7 mouse cellular contexts compared by ENCODE assay signal in genomic region chr16:5049774-5050234, GRCm38 (mm10). TPM values are rescaled to one million over a fixed set of nuclear protein-coding genes. Genes with fewer than 3 reads are reported as not detected.
DNase-seq lines count a peak whose midpoint lies in the region; ATAC-seq lines count a peak whose summit lies in the region.

Gene Glyr1 (minus strand): TSS chr16:5049863.
Gene Ubn1 (plus strand): TSS chr16:5050057.

- peaks cover 16% of the 10 kb centered on the region; the same call in 1 of the 2 replicates for H3K36me3 ChIP-seq in intestine, embryonic 15.5 days
- H3K36me3 ChIP-seq in midbrain, embryonic 10.5 days: peaks cover 55% of the 10 kb centered on the region

- peak; percentile 100 for ATAC-seq in intestine, embryonic 15.5 days

- H3K4me2 ChIP-seq in intestine, embryonic 15.5 days (replicated peaks): peak within 1 kb of the TSS; percentile 83

- H3K4me3 ChIP-seq in intestine, embryonic 15.5 days (replicated peaks): peak within 1 kb of the TSS; percentile 98
- peak within 1 kb of the TSS; percentile 79 for H3K4me3 ChIP-seq in midbrain, embryonic 10.5 days

- peak; percentile 99 for DNase-seq in adrenal gland, adult 2 months
- DNase-seq in embryo, embryonic 11.5 days (ENCODE audit: low read depth, low spot score): peak; percentile 100
- peak; percentile 96 to 99 for DNase-seq in gastrocnemius, postnatal 36 days
- peak; percentile 100 for DNase-seq in left cerebral cortex, postnatal 25 days (ENCODE audit: low spot score in 2 of 2)
- peak; percentile 99 for DNase-seq in midbrain, embryonic 10.5 days (ENCODE audit: low spot score)
- peak; percentile 98 for DNase-seq in right cerebral cortex, postnatal 4 days

- no peaks in the 10 kb centered on the region for H3K9me3 ChIP-seq in intestine, embryonic 15.5 days
- H3K9me3 ChIP-seq in midbrain, embryonic 10.5 days (replicated peaks): no peaks in the 10 kb centered on the region

- no peaks in the 10 kb centered on the region for H3K27me3 ChIP-seq in intestine, embryonic 15.5 days (replicated peaks)
- no peaks in the 10 kb centered on the region for H3K27me3 ChIP-seq in midbrain, embryonic 10.5 days (ENCODE audit: low read depth, poor library complexity, severe bottlenecking)

- intact Hi-C loops in gastrocnemius, postnatal 36 days (cut with DNase I): loop anchor here (5.0 kb wide), 1 partner anchor 92 kb away; no protein-coding TSS in a partner anchor
- intact Hi-C loops in left cerebral cortex, postnatal 25 days (cut with DNase I): loop anchor here (2.0 kb wide), 1 partner anchor 85 kb away; the partner anchor contains the start of gene Anks3

- H3K27ac ChIP-seq in intestine, embryonic 15.5 days: peak within 1 kb of the TSS; percentile 98
- peak within 1 kb of the TSS; percentile 93 for H3K27ac ChIP-seq in midbrain, embryonic 10.5 days (replicated peaks)

- H3K4me1 ChIP-seq in intestine, embryonic 15.5 days (replicated peaks): 0 out of 2 replicates have a peak, but pooled peaks cover 7% of the 10 kb centered on the region
- H3K4me1 ChIP-seq in midbrain, embryonic 10.5 days: peaks cover 28% of the 10 kb centered on the region

- under 1% methylated on average over 54 of the region's 56 CpGs for WGBS in intestine, embryonic 15.5 days
- under 1% methylated on average over 56 of the region's 56 CpGs for WGBS in midbrain, embryonic 10.5 days

- peak within 1 kb of the TSS; percentile 97 for H3K9ac ChIP-seq in intestine, embryonic 15.5 days

RNA-seq across cellular contexts. Expression of gene Glyr1, which starts in this region (rescaled TPM):
- total RNA-seq in adrenal gland, adult 2 months (2021): 10 to 100 TPM; 92.6 to 96.5 TPM
- polyA plus RNA-seq in adrenal gland, adult 2 months (2012; rRNA removed): 51.7 and 71.3 TPM in 2 replicates
- 10 to 100 TPM; 31.5 to 31.9 TPM for total RNA-seq in gastrocnemius, postnatal 36 days (2021)
- 129 and 136 TPM in 2 replicates for polyA plus RNA-seq in intestine, embryonic 15.5 days (2015; fragmentation: Nextera tagmentation; extraction: Ambion mirVana)
- 100 to 1,000 TPM; 145 to 151 TPM for total RNA-seq in left cerebral cortex, postnatal 25 days (2021)
- polyA plus RNA-seq in midbrain, embryonic 10.5 days (2016; fragmentation: Nextera tagmentation; extraction: Ambion mirVana): 211 and 240 TPM in 2 replicates

RNA-seq across cellular contexts. Expression of gene Ubn1, which starts in this region (rescaled TPM):
- total RNA-seq in adrenal gland, adult 2 months (2021): 10 to 100 TPM; 25.2 to 34.0 TPM
- 18.6 and 18.9 TPM in 2 replicates for polyA plus RNA-seq in adrenal gland, adult 2 months (2012; rRNA removed)
- total RNA-seq in gastrocnemius, postnatal 36 days (2021): 10 to 100 TPM; 22.6 to 23.5 TPM
- 15.4 and 17.0 TPM in 2 replicates for polyA plus RNA-seq in intestine, embryonic 15.5 days (2015; fragmentation: Nextera tagmentation; extraction: Ambion mirVana)
- 10 to 100 TPM; 43.3 to 48.2 TPM for total RNA-seq in left cerebral cortex, postnatal 25 days (2021)
- polyA plus RNA-seq in midbrain, embryonic 10.5 days (2016; fragmentation: Nextera tagmentation; extraction: Ambion mirVana): 16.6 and 17.6 TPM in 2 replicates

Comparison
In these comparisons a context has a peak if more than half of its experiments do, and no peak if none do; other contexts are left out.
1. Peak in every context shown above with its lines: DNase-seq, ATAC-seq, H3K4me3 ChIP-seq and H3K27ac ChIP-seq.